In the genomic region with DNA sequence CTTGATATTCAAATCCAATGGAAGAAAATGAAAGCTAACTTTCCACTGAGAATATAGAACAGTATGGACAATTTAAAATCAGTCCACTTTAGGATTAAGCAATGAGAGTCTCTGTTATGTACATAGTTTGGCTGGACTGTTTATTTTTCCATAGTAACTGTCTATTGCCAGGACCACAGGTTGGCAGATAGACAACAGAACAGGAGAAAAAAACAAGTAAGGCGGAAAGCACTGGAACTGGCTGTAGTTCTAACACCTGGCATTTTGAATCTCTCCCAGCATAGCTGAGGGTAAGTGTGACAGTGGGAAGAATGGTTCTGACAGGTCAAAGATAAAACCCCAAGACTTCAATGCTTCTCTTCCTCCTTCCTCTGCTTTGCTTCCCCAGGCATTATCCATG, we compare ENCODE assay signal across 14 mouse cellular contexts.
A peak's percentile ranks its signal among the peaks of the same experiment; 100 is the strongest.
DNase-seq lines count a peak whose midpoint lies in the region.
"Had no signal": no experiment of that assay in that cellular context is flagged by ENCODE, and none has a peak within 500 bp of the region (broad histone marks: within the 10 kb centered on the region; RNA-seq: fewer than 3 reads in every experiment).

No protein-coding gene starts in this region.

- peak; percentile 24 to 47 for DNase-seq in heart, adult 9 months (ENCODE audit: low spot score in 2 of 2)
- no peak for DNase-seq in heart, adult 11 months
- DNase-seq in brain, adult 2 months (ENCODE audit: low read depth, low spot score), result peak; percentile 95
- peak; percentile 81 to 84 for DNase-seq in cerebellum, adult 18-20 months
- peak; percentile 51 to 77 for DNase-seq in cerebellum, postnatal 36 days
- DNase-seq in spleen, postnatal 4 days (ENCODE audit: low spot score in 2 of 2), result no peak
- no peak for DNase-seq in retina, embryonic 14.5 days (ENCODE audit: low spot score)
- DNase-seq: adrenal gland, postnatal 10 days; B cell, adult 2 months; gastrocnemius, postnatal 14 days; kidney, adult 11 months; kidney, postnatal 14 days; lung, embryonic 14.5 days; thymus, postnatal 36 days had no signal

Comparison
In these comparisons a context has a peak if more than half of its experiments do, and no peak if none do; other contexts are left out.
1. DNase-seq: peak in heart, adult 9 months (2 of 2), brain, adult 2 months (single experiment), cerebellum, adult 18-20 months (2 of 2) and cerebellum, postnatal 36 days (2 of 2); none in heart, adult 11 months (single experiment), spleen, postnatal 4 days (0 of 2) and retina, embryonic 14.5 days (single experiment).